Mouse (Mus musculus): ENCODE measurements around the gene Scrn3. TPM values are rescaled to one million over a fixed set of nuclear protein-coding genes. Genes with fewer than 3 reads are reported as not detected.

Gene Scrn3
- polyA plus RNA-seq, 1 experiment = 2.9 TPM

- WGBS = 96% methylated on average over 4 of the region's 4 CpGs
- TF ChIP-seq CTCF (IDR thresholded peaks at IDR 0.05; ENCODE audit: borderline replicate concordance, control insufficient read depth, extremely low read depth, insufficient read depth, low read length, poor library complexity) (no peak), POLR2A (IDR thresholded peaks at IDR 0.05; ENCODE audit: control insufficient read depth, extremely low read depth, insufficient read depth, low read length, poor library complexity) (no peak)
- Histone ChIP-seq H3K27me3 (ENCODE audit: control insufficient read depth, insufficient read depth, low read length) (no peaks in the 10 kb centered on the region), H3K4me1 (replicated peaks; ENCODE audit: control insufficient read depth, insufficient read depth, low read length) (no peaks in the 10 kb centered on the region), H3K4me3 (ENCODE audit: control insufficient read depth, insufficient read depth, low read length) (no peak overlapping the region), H3K27ac (ENCODE audit: control insufficient read depth, insufficient read depth, low read length) (no peak overlapping the region), H3K36me3 (ENCODE audit: control insufficient read depth, insufficient read depth, low read length) (peaks cover 45% of the 10 kb centered on the region)
- DNase-seq = no peak
These were observed 21.3 kb upstream of the Scrn3 start for GRCm38 (mm10) chr2:73291130-73291529.

GRCm38 (mm10) chr2:73295023-73295422 is 17.4 kb upstream of the Scrn3 start:
- Histone ChIP-seq H3K4me1 (replicated peaks; ENCODE audit: control insufficient read depth, insufficient read depth, low read length) (no peaks in the 10 kb centered on the region), H3K27me3 (ENCODE audit: control insufficient read depth, insufficient read depth, low read length) (no peaks in the 10 kb centered on the region), H3K27ac (ENCODE audit: control insufficient read depth, insufficient read depth, low read length) (no peak overlapping the region), H3K4me3 (ENCODE audit: control insufficient read depth, insufficient read depth, low read length) (no peak overlapping the region), H3K36me3 (ENCODE audit: control insufficient read depth, insufficient read depth, low read length) (peaks cover 45% of the 10 kb centered on the region)
- 94% methylated on average over 7 of the region's 7 CpGs for WGBS
- TF ChIP-seq CTCF (IDR thresholded peaks at IDR 0.05; ENCODE audit: borderline replicate concordance, control insufficient read depth, extremely low read depth, insufficient read depth, low read length, poor library complexity) (no peak), POLR2A (IDR thresholded peaks at IDR 0.05; ENCODE audit: control insufficient read depth, extremely low read depth, insufficient read depth, low read length, poor library complexity) (no peak)
- no peak for DNase-seq

- Histone ChIP-seq H3K27ac (ENCODE audit: control insufficient read depth, insufficient read depth, low read length) (no peak overlapping the region), H3K36me3 (ENCODE audit: control insufficient read depth, insufficient read depth, low read length) (peaks cover 47% of the 10 kb centered on the region)
- WGBS = 96% methylated on average over 7 of the region's 7 CpGs
These were observed 14.2 kb upstream of the Scrn3 start for GRCm38 (mm10) chr2:73298154-73298553.

GRCm38 (mm10) chr2:73298841-73299240 is 13.6 kb upstream of the Scrn3 start:
- no peak for TF ChIP-seq POLR2A (IDR thresholded peaks at IDR 0.05; ENCODE audit: control insufficient read depth, extremely low read depth, insufficient read depth, low read length, poor library complexity)
- TF ChIP-seq CTCF (IDR thresholded peaks at IDR 0.05; ENCODE audit: borderline replicate concordance, control insufficient read depth, extremely low read depth, insufficient read depth, low read length, poor library complexity) = no peak
- H3K36me3 ChIP-seq (ENCODE audit: control insufficient read depth, insufficient read depth, low read length) = peaks cover 50% of the 10 kb centered on the region
- H3K27me3 ChIP-seq (ENCODE audit: control insufficient read depth, insufficient read depth, low read length) = no peaks in the 10 kb centered on the region
- H3K27ac ChIP-seq (ENCODE audit: control insufficient read depth, insufficient read depth, low read length) = no peak overlapping the region
- DNase-seq = no peak
- no peaks in the 10 kb centered on the region for H3K4me1 ChIP-seq (replicated peaks; ENCODE audit: control insufficient read depth, insufficient read depth, low read length)
- WGBS = 95% methylated on average over 3 of the region's 3 CpGs
- no peak overlapping the region for H3K4me3 ChIP-seq (ENCODE audit: control insufficient read depth, insufficient read depth, low read length)

More at GRCm38 (mm10) chr2:73298154-73298553, 14.2 kb upstream of the Scrn3 start:
- no peak overlapping the region for H3K4me3 ChIP-seq (ENCODE audit: control insufficient read depth, insufficient read depth, low read length)
- no peak for DNase-seq
- TF ChIP-seq POLR2A (IDR thresholded peaks at IDR 0.05; ENCODE audit: control insufficient read depth, extremely low read depth, insufficient read depth, low read length, poor library complexity) (no peak), CTCF (IDR thresholded peaks at IDR 0.05; ENCODE audit: borderline replicate concordance, control insufficient read depth, extremely low read depth, insufficient read depth, low read length, poor library complexity) (no peak)
- no peaks in the 10 kb centered on the region for H3K4me1 ChIP-seq (replicated peaks; ENCODE audit: control insufficient read depth, insufficient read depth, low read length)
- no peaks in the 10 kb centered on the region for H3K27me3 ChIP-seq (ENCODE audit: control insufficient read depth, insufficient read depth, low read length)

- DNase-seq = no peak
- peaks cover 66% of the 10 kb centered on the region for H3K36me3 ChIP-seq (ENCODE audit: control insufficient read depth, insufficient read depth, low read length)
- 100% methylated on average over 1 of the region's 1 CpGs for WGBS
These were observed 10.4 kb upstream of the Scrn3 start for GRCm38 (mm10) chr2:73301979-73302378.

GRCm38 (mm10) chr2:73302722-73303121 is 9.7 kb upstream of the Scrn3 start:
- peaks cover 66% of the 10 kb centered on the region for H3K36me3 ChIP-seq (ENCODE audit: control insufficient read depth, insufficient read depth, low read length)
- no peaks in the 10 kb centered on the region for H3K4me1 ChIP-seq (replicated peaks; ENCODE audit: control insufficient read depth, insufficient read depth, low read length)
- no peak overlapping the region for H3K27ac ChIP-seq (ENCODE audit: control insufficient read depth, insufficient read depth, low read length)
- TF ChIP-seq POLR2A (IDR thresholded peaks at IDR 0.05; ENCODE audit: control insufficient read depth, extremely low read depth, insufficient read depth, low read length, poor library complexity) (no peak), CTCF (IDR thresholded peaks at IDR 0.05; ENCODE audit: borderline replicate concordance, control insufficient read depth, extremely low read depth, insufficient read depth, low read length, poor library complexity) (no peak)
- H3K27me3 ChIP-seq (ENCODE audit: control insufficient read depth, insufficient read depth, low read length) = no peaks in the 10 kb centered on the region
- H3K4me3 ChIP-seq (ENCODE audit: control insufficient read depth, insufficient read depth, low read length) = no peak overlapping the region
- DNase-seq = no peak
- 98% methylated on average over 9 of the region's 9 CpGs for WGBS

More at GRCm38 (mm10) chr2:73301979-73302378, 10.4 kb upstream of the Scrn3 start:
- TF ChIP-seq POLR2A (IDR thresholded peaks at IDR 0.05; ENCODE audit: control insufficient read depth, extremely low read depth, insufficient read depth, low read length, poor library complexity) (no peak), CTCF (IDR thresholded peaks at IDR 0.05; ENCODE audit: borderline replicate concordance, control insufficient read depth, extremely low read depth, insufficient read depth, low read length, poor library complexity) (no peak)
- Histone ChIP-seq H3K4me1 (replicated peaks; ENCODE audit: control insufficient read depth, insufficient read depth, low read length) (no peaks in the 10 kb centered on the region), H3K27me3 (ENCODE audit: control insufficient read depth, insufficient read depth, low read length) (no peaks in the 10 kb centered on the region), H3K4me3 (ENCODE audit: control insufficient read depth, insufficient read depth, low read length) (no peak overlapping the region), H3K27ac (ENCODE audit: control insufficient read depth, insufficient read depth, low read length) (no peak overlapping the region)

- no peak for DNase-seq
- Histone ChIP-seq H3K4me3 (ENCODE audit: control insufficient read depth, insufficient read depth, low read length) (no peak overlapping the region), H3K27me3 (ENCODE audit: control insufficient read depth, insufficient read depth, low read length) (no peaks in the 10 kb centered on the region), H3K4me1 (replicated peaks; ENCODE audit: control insufficient read depth, insufficient read depth, low read length) (no peaks in the 10 kb centered on the region), H3K36me3 (ENCODE audit: control insufficient read depth, insufficient read depth, low read length) (peaks cover 68% of the 10 kb centered on the region), H3K27ac (ENCODE audit: control insufficient read depth, insufficient read depth, low read length) (no peak overlapping the region)
- WGBS = over 99% methylated on average over 5 of the region's 5 CpGs
- TF ChIP-seq CTCF (IDR thresholded peaks at IDR 0.05; ENCODE audit: borderline replicate concordance, control insufficient read depth, extremely low read depth, insufficient read depth, low read length, poor library complexity) (no peak), POLR2A (IDR thresholded peaks at IDR 0.05; ENCODE audit: control insufficient read depth, extremely low read depth, insufficient read depth, low read length, poor library complexity) (no peak)
These were observed 7.9 kb upstream of the Scrn3 start for GRCm38 (mm10) chr2:73304506-73304905.

All from thymus, adult 2 months (tissue).